8 mouse cellular contexts compared by ENCODE assay signal in the genomic region with DNA sequence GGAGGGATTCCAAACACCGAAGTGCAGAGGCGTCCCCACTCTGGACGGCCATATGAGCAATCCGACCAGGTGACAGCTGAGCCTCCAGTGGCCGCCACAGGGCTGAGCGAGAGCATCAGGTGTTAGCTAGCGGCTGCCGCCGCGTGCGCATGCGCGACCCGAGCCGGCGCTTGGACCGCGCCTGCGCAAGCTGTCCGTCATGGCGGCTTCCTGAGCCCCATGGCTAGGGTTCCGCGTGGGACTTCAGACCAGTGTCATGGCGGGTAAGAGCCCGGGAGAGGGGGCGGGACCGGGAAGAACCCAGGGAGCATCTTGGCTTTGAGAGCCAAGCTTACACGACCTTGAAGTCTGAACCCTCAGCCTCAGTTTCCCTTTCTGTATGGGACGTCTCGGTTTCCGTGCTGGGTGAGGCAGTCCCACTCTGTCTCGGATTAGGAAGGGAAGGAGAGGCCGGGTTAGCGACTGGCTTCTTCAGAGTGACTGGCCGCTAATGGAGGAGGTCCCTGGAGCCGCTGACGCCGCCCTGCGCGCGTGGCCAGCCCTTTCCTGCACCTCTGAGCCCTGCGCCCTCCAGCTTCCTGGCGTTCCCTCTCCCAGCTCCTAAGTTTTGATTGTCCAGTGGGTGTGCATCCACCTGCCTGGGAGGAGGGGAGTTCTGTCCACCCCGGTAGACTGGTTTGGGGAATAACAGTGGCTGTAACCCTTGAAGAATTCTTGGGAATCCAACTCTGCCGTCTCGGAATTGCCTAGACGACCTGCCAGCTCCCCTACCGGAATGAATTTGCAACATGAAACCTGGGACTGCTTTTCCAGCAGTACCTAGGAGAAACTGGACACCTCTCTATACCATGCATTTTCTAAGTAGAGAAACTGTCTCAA. TPM values are rescaled to one million over a fixed set of nuclear protein-coding genes. Genes with fewer than 3 reads are reported as not detected.
DNase-seq lines count a peak whose midpoint lies in the region; ATAC-seq and TF ChIP-seq lines count a peak whose summit lies in the region.

A gene (plus strand): TSS at position 186 of the 879 bp plus-strand sequence.

- no peaks in the 10 kb centered on the region for H3K9me3 ChIP-seq in embryonic facial prominence, embryonic 13.5 days
- H3K9me3 ChIP-seq in limb, embryonic 12.5 days: no peaks in the 10 kb centered on the region
- no peaks in the 10 kb centered on the region for H3K9me3 ChIP-seq in midbrain, embryonic 15.5 days

- under 1% methylated on average over 48 of the region's 48 CpGs for WGBS in embryonic facial prominence, embryonic 13.5 days
- WGBS in kidney, adult 2 months: under 1% methylated on average over 48 of the region's 48 CpGs
- under 1% methylated on average over 48 of the region's 48 CpGs for WGBS in limb, embryonic 12.5 days
- under 1% methylated on average over 48 of the region's 48 CpGs for WGBS in midbrain, embryonic 15.5 days
- 2% methylated on average over 48 of the region's 48 CpGs for WGBS in spleen, adult 2 months

- TF ChIP-seq POLR2A in kidney, adult 2 months (IDR thresholded peaks at IDR 0.05; ENCODE audit: low read depth, low read length): peak; percentile 28
- TF ChIP-seq POLR2A in spleen, adult 2 months (IDR thresholded peaks at IDR 0.05; ENCODE audit: low read depth, low read length): peak; percentile 61

- peak; percentile 98 for DNase-seq in 3134 (ENCODE audit: extremely low read depth, insufficient read length, low spot score)
- peak; percentile 91 to 94 for DNase-seq in adrenal gland, postnatal 36 days
- peak; percentile 88 to 92 for DNase-seq in heart, adult 18-20 months
- peak; percentile 95 for DNase-seq in kidney, adult 2 months
- DNase-seq in spleen, adult 2 months (ENCODE audit: low read depth in 1 of 2, low spot score in 2 of 2): peak; percentile 75 to 88

- peak within 1 kb of the TSS; percentile 89 for H3K27ac ChIP-seq in embryonic facial prominence, embryonic 13.5 days
- H3K27ac ChIP-seq in kidney, adult 2 months (ENCODE audit: insufficient read depth, low read depth, low read length): peak within 1 kb of the TSS; percentile 42
- H3K27ac ChIP-seq in limb, embryonic 12.5 days: peak within 1 kb of the TSS; percentile 94
- H3K27ac ChIP-seq in midbrain, embryonic 15.5 days: peak within 1 kb of the TSS; percentile 80
- H3K27ac ChIP-seq in spleen, adult 2 months (ENCODE audit: insufficient read depth, low read length): peak within 1 kb of the TSS; percentile 66

- TF ChIP-seq CTCF in kidney, adult 2 months (conservative IDR thresholded peaks at IDR 0.05; ENCODE audit: insufficient read depth, insufficient read length, low read depth, low read length): peak; percentile 27; the same call in 1 of the 2 replicates
- no peak for TF ChIP-seq CTCF in spleen, adult 2 months (IDR thresholded peaks at IDR 0.05; ENCODE audit: extremely low read depth, insufficient read depth, insufficient read length, insufficient replicate concordance)

- peak; percentile 96 for ATAC-seq in embryonic facial prominence, embryonic 13.5 days (ENCODE audit: insufficient number of reproducible peaks, insufficient read depth, low FRiP score, low TSS enrichment, low read depth)
- peak; percentile 97 for ATAC-seq in limb, embryonic 12.5 days (ENCODE audit: insufficient number of reproducible peaks, insufficient read depth, low FRiP score, low TSS enrichment, low read depth)
- peak; percentile 98 for ATAC-seq in midbrain, embryonic 15.5 days (replicated peaks)

- H3K4me3 ChIP-seq in embryonic facial prominence, embryonic 13.5 days: peak within 1 kb of the TSS; percentile 74
- peak within 1 kb of the TSS; percentile 62 for H3K4me3 ChIP-seq in kidney, adult 2 months (ENCODE audit: insufficient read depth, low read depth, low read length)
- H3K4me3 ChIP-seq in limb, embryonic 12.5 days (replicated peaks): peak within 1 kb of the TSS; percentile 70
- H3K4me3 ChIP-seq in midbrain, embryonic 15.5 days: peak within 1 kb of the TSS; percentile 89
- peak within 1 kb of the TSS; percentile 98 for H3K4me3 ChIP-seq in spleen, adult 2 months (ENCODE audit: extremely low read depth, insufficient read depth, insufficient read length)

- peaks cover 3% of the 10 kb centered on the region; the same call in 1 of the 2 replicates for H3K27me3 ChIP-seq in embryonic facial prominence, embryonic 13.5 days
- H3K27me3 ChIP-seq in kidney, adult 2 months (replicated peaks; ENCODE audit: control insufficient read depth, insufficient read depth, low read length): no peaks in the 10 kb centered on the region
- peaks cover 5% of the 10 kb centered on the region; the same call in 1 of the 2 replicates for H3K27me3 ChIP-seq in limb, embryonic 12.5 days
- 0 out of 2 replicates have a peak, but pooled peaks cover 3% of the 10 kb centered on the region for H3K27me3 ChIP-seq in midbrain, embryonic 15.5 days (replicated peaks)
- no peaks in the 10 kb centered on the region for H3K27me3 ChIP-seq in spleen, adult 2 months (ENCODE audit: control insufficient read depth, insufficient read depth, low read length)

- H3K9ac ChIP-seq in embryonic facial prominence, embryonic 13.5 days: peak within 1 kb of the TSS; percentile 88
- H3K9ac ChIP-seq in limb, embryonic 12.5 days (replicated peaks): peak within 1 kb of the TSS; percentile 76
- H3K9ac ChIP-seq in midbrain, embryonic 15.5 days: peak within 1 kb of the TSS; percentile 82

- H3K4me2 ChIP-seq in embryonic facial prominence, embryonic 13.5 days: peak within 1 kb of the TSS; percentile 73
- peak within 1 kb of the TSS; percentile 69 for H3K4me2 ChIP-seq in limb, embryonic 12.5 days
- peak within 1 kb of the TSS; percentile 92 for H3K4me2 ChIP-seq in midbrain, embryonic 15.5 days

- no peaks in the 10 kb centered on the region for H3K36me3 ChIP-seq in embryonic facial prominence, embryonic 13.5 days
- H3K36me3 ChIP-seq in kidney, adult 2 months (ENCODE audit: control insufficient read depth, insufficient read depth, low read length): no peaks in the 10 kb centered on the region
- H3K36me3 ChIP-seq in limb, embryonic 12.5 days: peaks cover 3% of the 10 kb centered on the region; the same call in 1 of the 2 replicates
- H3K36me3 ChIP-seq in midbrain, embryonic 15.5 days (replicated peaks): no peaks in the 10 kb centered on the region
- no peaks in the 10 kb centered on the region for H3K36me3 ChIP-seq in spleen, adult 2 months (ENCODE audit: control insufficient read depth, insufficient read depth, low read length)

- H3K4me1 ChIP-seq in embryonic facial prominence, embryonic 13.5 days: peaks cover 11% of the 10 kb centered on the region
- peaks cover 3% of the 10 kb centered on the region; the same call in 1 of the 2 replicates for H3K4me1 ChIP-seq in kidney, adult 2 months (ENCODE audit: control insufficient read depth, insufficient read depth, low read length)
- no peaks in the 10 kb centered on the region; the same call in 1 of the 2 replicates for H3K4me1 ChIP-seq in limb, embryonic 12.5 days (replicated peaks)
- peaks cover 14% of the 10 kb centered on the region for H3K4me1 ChIP-seq in midbrain, embryonic 15.5 days
- H3K4me1 ChIP-seq in spleen, adult 2 months (ENCODE audit: control insufficient read depth, insufficient read depth, insufficient read length): no peaks in the 10 kb centered on the region

RNA-seq across cellular contexts. Expression of the gene that starts here (rescaled TPM):
- 10 to 100 TPM; 10.4 to 15.8 TPM for total RNA-seq in adrenal gland, postnatal 36 days (2021)
- polyA plus RNA-seq in embryonic facial prominence, embryonic 13.5 days (2015; fragmentation: Nextera tagmentation; extraction: Ambion mirVana): 16.4 and 18.0 TPM in 2 replicates
- total RNA-seq in heart, adult 18-20 months (2021): 10 to 100 TPM; 33.3 to 36.9 TPM
- 24.5 and 26.0 TPM in 2 replicates for polyA plus RNA-seq in kidney, adult 2 months (2012; rRNA removed)
- polyA plus RNA-seq in limb, embryonic 12.5 days (2016; fragmentation: Nextera tagmentation; extraction: Ambion mirVana): 16.9 and 19.3 TPM in 2 replicates
- polyA plus RNA-seq in midbrain, embryonic 15.5 days (2015; fragmentation: Nextera tagmentation; extraction: Ambion mirVana): 57.2 and 63.7 TPM in 2 replicates
- polyA plus RNA-seq in spleen, adult 2 months (2012; rRNA removed): 16.8 and 21.7 TPM in 2 replicates

Comparison
In these comparisons a context has a peak if more than half of its experiments do, and no peak if none do; other contexts are left out.
1. Peak in every context shown above with its lines: DNase-seq, ATAC-seq, H3K4me3 ChIP-seq and H3K27ac ChIP-seq.
2. H3K27ac ChIP-seq: peak in every context shown above with its lines; median percentile 94 in limb, embryonic 12.5 days; 89 in embryonic facial prominence, embryonic 13.5 days; 80 in midbrain, embryonic 15.5 days; 66 in spleen, adult 2 months; 42 in kidney, adult 2 months.